Mouse (Mus musculus) liver, adult 2 months (tissue): ENCODE measurements around the gene Vmn1r29.
"Not testable (repeated sequence)": the region's sequence is repeated elsewhere in the genome, so short reads cannot be mapped to it uniquely, and the experiment has no call there.

ENCODE experiments used
- CTCF ChIP-seq: fragments of 200-500 bp; IDR thresholded peaks from 2 replicates; pipeline ENCODE4 v1.5.1; 2011; ENCODE audit warnings: low read depth, low read length, control low read depth
- POLR2A ChIP-seq: fragments of 200-500 bp; IDR thresholded peaks from 2 replicates; pipeline ENCODE4 v1.6.1; 2011; ENCODE audit warnings: low read length, control low read depth; ENCODE audit not compliant: insufficient read depth; ENCODE audit errors: extremely low read depth

DNA sequence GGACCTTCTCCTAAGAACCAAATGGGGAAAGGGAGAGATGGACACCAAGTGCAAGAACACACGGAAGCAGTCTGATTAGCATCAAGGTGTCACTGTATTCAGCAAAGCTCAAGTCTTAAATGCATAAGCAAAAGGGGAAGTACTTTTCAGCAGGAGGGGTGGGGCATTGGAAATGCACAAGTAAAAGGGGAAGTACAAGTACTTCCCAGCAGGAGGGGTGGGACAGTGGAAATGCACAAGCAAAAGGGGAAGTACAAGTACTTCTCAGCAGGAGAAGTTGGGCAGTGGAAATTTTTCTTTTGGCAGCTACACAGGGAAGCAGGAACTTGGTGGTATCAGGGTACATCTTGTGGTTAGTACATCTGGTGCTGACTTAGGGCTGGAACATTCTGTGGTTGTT lies 21.7 kb upstream of the Vmn1r29 start:
- TF ChIP-seq CTCF, POLR2A: not testable (repeated sequence)
